Mouse (Mus musculus) stomach, embryonic 15.5 days (tissue): ENCODE results near the gene Pigt. TPM values are rescaled to one million over a fixed set of nuclear protein-coding genes. Genes with fewer than 3 reads are reported as not detected.
A peak's percentile ranks its signal among the peaks of the same experiment; 100 is the strongest.

ENCODE experiments used
- ATAC-seq: fragments of 200-750 bp; cut with Nextera tagmentation; 2 replicates; pipeline ENCODE4 v1.8.0; 2017; ENCODE audit warnings: low read depth, moderate number of reproducible peaks, moderate TSS enrichment; ENCODE audit not compliant: insufficient read depth, low FRiP score
- H3K27ac ChIP-seq: fragments of 300-500 bp; sonication (generic); 2 replicates; pipeline ENCODE4 v1.5.1; 2015; ENCODE audit warnings: mild to moderate bottlenecking, inconsistent platforms
- H3K27me3 ChIP-seq: fragments of 300-500 bp; sonication (generic); replicated peaks from 2 replicates; pipeline ENCODE4 v1.6.1; 2015; ENCODE audit warnings: inconsistent platforms
- H3K36me3 ChIP-seq: fragments of 300-500 bp; sonication (generic); 2 replicates; pipeline ENCODE4 v1.6.1; 2015; ENCODE audit warnings: inconsistent platforms
- H3K4me1 ChIP-seq: fragments of 300-500 bp; sonication (generic); 2 replicates; pipeline ENCODE4 v1.6.1; 2015; ENCODE audit warnings: inconsistent platforms
- H3K4me2 ChIP-seq: fragments of 300-500 bp; sonication (generic); 2 replicates; pipeline ENCODE4 v1.6.1; 2015; ENCODE audit warnings: mild to moderate bottlenecking, inconsistent platforms
- H3K4me3 ChIP-seq: fragments of 300-500 bp; sonication (generic); replicated peaks from 2 replicates; pipeline ENCODE4 v1.5.1; 2015; ENCODE audit warnings: inconsistent platforms
- H3K9ac ChIP-seq: fragments of 300-500 bp; sonication (generic); 2 replicates; pipeline ENCODE4 v1.6.1; 2015; ENCODE audit warnings: inconsistent platforms
- H3K9me3 ChIP-seq: fragments of 300-500 bp; sonication (generic); 2 replicates; pipeline ENCODE4 v1.6.1; 2016; ENCODE audit warnings: inconsistent platforms
- WGBS: fragments of 180-500 bp; shearing (Covaris S2); methylation state at CpG from one replicate; pipeline ENCODE4 v1.1.7; 2015; 5-methylcytosine and 5-hydroxymethylcytosine counted together
- polyA plus RNA-seq: library from polyadenylated mRNA; unstranded; fragments of >200 nt; fragmentation: Nextera tagmentation; extraction: Ambion mirVana; gene quantifications from 2 replicates; pipeline ENCODE4 v1.2.1, GENCODE M21; 2015

Pigt gene
- polyA plus RNA-seq, 1 experiment from 2014 or later = 67.0 TPM

DNA sequence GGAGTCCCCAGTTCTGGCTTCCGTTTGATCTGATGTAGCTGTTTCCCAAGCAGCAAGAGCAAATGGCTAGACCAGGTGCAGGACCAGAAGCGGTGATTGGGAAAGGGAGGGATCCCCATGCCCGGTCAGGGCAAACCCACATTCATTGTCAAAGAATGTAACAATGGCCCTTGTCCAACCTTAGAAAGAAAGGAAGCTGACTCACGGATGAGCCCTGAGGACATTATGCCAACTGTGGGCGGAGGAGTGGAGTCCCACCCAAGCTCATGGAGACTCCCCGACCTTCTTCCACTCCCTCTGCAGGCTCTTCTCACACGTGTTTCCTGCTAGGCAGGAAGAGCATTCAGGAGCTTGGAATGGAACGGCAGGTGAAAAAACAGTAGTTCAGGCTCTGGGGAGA is 16.1 kb downstream of the Pigt start:
- no peak overlapping the region for H3K4me3 ChIP-seq

DNA sequence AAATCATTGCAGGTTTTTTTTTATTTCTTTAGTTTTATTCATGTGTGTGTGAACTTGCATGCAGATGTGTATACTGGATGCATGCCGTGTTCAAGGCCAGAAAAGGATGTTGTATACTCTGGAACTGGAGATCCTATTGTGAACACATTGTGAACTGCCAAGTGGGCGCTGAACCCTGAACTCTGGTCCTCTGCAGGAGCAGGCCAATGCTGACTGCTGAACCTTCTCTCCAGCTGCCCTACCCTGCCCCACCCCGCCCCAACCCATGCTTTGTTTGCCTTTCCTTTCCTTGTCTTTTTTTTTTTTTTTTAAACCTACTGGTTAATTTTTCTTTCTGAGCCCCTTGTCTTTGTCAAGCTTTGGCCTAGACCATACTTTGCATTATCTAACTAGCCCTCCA is 17.6 kb downstream of the Pigt start:
- no peaks in the 10 kb centered on the region for H3K9me3 ChIP-seq
- whole genome bisulfite sequencing = 73% methylated on average over 3 of the region's 3 CpGs
- H3K36me3 ChIP-seq = no peaks in the 10 kb centered on the region
- H3K4me3 ChIP-seq = no peak overlapping the region
- no peak for ATAC-seq
- H3K27me3 ChIP-seq = no peaks in the 10 kb centered on the region
- no peak overlapping the region for H3K4me2 ChIP-seq
- 0 out of 2 replicates have a peak, but pooled peaks cover 10% of the 10 kb centered on the region for H3K4me1 ChIP-seq
- H3K27ac ChIP-seq = no peak overlapping the region; the same call in 1 of the 2 replicates
- H3K9ac ChIP-seq = no peak overlapping the region

More for the DNA sequence above, 16.1 kb downstream of the Pigt start:
- Histone ChIP-seq H3K27me3 (no peaks in the 10 kb centered on the region), H3K36me3 (no peaks in the 10 kb centered on the region), H3K9me3 (no peaks in the 10 kb centered on the region), H3K4me2 (no peak overlapping the region), H3K9ac (no peak overlapping the region), H3K27ac (0 out of 2 replicates have a peak overlapping the region, but pooled peaks have one; percentile 31), H3K4me1 (0 out of 2 replicates have a peak, but pooled peaks cover 7% of the 10 kb centered on the region)
- WGBS = 63% methylated on average over 8 of the region's 8 CpGs
- ATAC-seq = no peak

DNA sequence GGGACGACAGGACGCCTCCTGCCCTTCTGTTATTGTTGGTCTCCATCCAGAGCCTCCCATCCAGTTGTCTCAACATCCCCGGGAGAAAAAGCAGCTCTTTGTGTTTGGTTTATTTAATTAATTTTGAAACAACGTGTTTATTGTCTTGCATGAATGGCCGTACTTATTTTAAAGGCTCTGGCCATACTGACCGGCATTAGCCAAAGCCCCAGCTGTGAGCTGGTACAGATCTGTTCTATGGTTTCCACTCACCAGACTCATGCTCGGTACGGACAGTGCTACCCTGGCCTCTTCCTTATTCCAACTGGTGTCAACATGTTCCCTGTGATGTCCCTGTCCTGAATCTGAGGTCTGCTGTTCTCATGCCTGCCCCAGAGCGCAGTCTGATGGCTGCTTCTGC is 18.6 kb downstream of the Pigt start:
- H3K4me3 ChIP-seq = no peak overlapping the region
- no peak overlapping the region for H3K9ac ChIP-seq
- no peak overlapping the region for H3K4me2 ChIP-seq
- no peaks in the 10 kb centered on the region for H3K9me3 ChIP-seq
- WGBS = 74% methylated on average over 9 of the region's 9 CpGs
- no peaks in the 10 kb centered on the region for H3K27me3 ChIP-seq
- no peak for ATAC-seq
- no peaks in the 10 kb centered on the region for H3K36me3 ChIP-seq
- H3K4me1 ChIP-seq = 0 out of 2 replicates have a peak, but pooled peaks cover 10% of the 10 kb centered on the region
- 0 out of 2 replicates have a peak overlapping the region, but pooled peaks have one; percentile 16 for H3K27ac ChIP-seq

DNA sequence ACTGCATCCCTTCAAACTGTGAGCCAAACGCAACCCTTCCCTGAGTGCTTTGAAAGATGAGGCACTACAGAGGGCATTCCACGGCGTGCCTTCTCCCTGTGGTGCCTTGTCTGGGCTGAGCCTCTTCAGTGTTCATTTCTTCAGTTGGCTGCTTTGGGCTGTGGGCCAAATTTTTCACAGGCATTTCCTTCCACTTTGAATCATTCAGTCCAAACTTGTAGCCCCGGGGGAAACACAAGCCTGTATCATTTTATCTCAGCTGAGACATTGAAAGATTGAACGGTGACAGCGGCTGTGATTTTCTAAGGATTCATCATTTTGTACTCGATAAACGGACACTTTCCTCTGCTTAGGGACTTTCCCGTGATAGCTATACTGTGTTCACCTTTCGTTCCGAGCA is 19.3 kb downstream of the Pigt start:
- Histone ChIP-seq H3K36me3 (no peaks in the 10 kb centered on the region), H3K27ac (no peak overlapping the region), H3K4me2 (no peak overlapping the region), H3K9ac (no peak overlapping the region), H3K4me1 (0 out of 2 replicates have a peak, but pooled peaks cover 10% of the 10 kb centered on the region), H3K9me3 (no peaks in the 10 kb centered on the region), H3K4me3 (no peak overlapping the region), H3K27me3 (no peaks in the 10 kb centered on the region)
- ATAC-seq = no peak
- 80% methylated on average over 11 of the region's 11 CpGs for WGBS

DNA sequence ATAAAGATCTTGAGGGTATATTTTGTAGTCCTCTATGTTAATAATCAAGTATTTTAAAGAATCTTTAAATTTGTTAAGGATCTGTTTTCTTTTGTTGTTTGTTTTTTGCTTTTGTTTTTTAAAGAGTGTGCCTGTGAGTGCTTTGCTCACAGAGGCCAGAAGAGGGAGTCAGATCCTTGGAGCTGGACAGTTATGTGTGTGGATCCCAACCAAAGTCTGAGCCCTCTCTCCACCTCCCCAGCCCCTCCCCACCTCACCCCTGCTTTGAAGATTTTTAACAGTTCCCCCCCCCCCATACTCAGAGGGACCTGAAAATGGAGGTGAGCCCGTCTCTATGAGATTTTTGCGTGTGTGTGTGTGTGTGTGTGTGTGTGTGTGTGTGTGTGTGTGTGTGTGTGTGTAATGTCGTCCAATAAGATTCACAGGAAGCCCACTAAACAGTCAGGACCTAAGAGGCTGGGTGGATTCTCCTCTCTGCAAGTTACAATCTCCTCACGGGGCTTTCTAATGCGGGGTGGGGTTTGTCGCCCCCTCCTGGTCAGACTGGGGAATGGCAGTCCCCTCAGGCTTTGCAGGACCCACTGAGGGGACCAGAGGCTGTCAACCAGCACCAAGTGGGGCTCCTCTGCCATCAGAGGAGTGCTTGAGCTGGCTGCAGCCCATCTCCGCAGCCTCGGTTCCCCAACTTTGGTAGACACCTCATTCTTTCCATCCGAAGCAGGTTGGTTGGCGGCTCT is 20.3 kb downstream of the Pigt start:
- Histone ChIP-seq H3K4me3 (no peak overlapping the region), H3K4me2 (no peak overlapping the region), H3K9me3 (no peaks in the 10 kb centered on the region), H3K36me3 (no peaks in the 10 kb centered on the region), H3K9ac (no peak overlapping the region), H3K27me3 (no peaks in the 10 kb centered on the region), H3K4me1 (peaks cover 10% of the 10 kb centered on the region; the same call in 1 of the 2 replicates), H3K27ac (peak overlapping the region; percentile 84)
- ATAC-seq = no peak
- whole genome bisulfite sequencing = 31% methylated on average over 10 of the region's 10 CpGs

DNA sequence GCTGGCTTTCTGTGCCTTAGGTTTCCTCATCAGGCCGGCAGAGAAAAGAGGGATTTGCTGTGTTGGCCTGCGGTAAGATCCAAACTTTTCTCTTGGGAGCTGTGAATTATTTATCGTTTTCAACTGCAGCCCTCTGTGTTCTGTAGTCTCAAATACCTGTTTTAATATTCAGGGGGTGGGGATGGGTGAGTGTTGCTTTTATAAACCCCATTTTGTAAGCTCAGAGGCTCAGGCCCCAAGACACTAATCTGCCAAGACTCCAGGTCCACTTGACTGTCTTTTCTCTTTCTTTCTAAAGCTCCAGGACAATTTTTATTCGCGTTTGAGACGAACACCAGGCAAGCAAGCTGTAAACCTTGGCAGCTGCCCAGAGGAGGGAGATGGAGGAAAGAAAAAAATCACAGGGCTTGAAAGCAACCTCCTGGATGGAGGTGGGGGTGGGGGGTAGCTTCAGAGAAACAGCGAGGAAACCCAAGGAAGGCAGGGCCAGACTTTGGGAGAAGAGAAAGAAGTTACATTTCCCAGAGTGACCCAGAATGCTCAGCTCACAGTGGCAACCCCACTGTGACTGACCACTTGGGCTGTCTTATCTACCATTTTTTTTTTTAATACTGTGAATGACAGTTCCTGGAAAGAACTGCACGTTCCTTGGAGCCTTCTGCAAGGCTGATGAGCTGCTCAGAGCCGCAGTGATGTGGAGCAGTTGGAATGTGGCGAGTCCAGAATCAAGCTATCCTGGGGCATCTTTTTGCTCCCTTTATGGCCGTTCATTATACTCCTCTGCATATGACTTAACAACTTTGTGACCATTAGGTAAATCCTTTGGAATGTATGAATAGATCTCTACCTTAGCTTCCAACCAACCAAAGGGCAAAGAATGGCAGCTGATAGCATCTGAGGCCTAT is 21.2 kb downstream of the Pigt start:
- Histone ChIP-seq H3K4me1 (peaks cover 8% of the 10 kb centered on the region; the same call in 1 of the 2 replicates), H3K4me2 (no peak overlapping the region), H3K27ac (peak overlapping the region; percentile 84), H3K9me3 (no peaks in the 10 kb centered on the region), H3K4me3 (no peak overlapping the region), H3K27me3 (no peaks in the 10 kb centered on the region), H3K9ac (no peak overlapping the region), H3K36me3 (no peaks in the 10 kb centered on the region)
- ATAC-seq = no peak
- 30% methylated on average over 11 of the region's 11 CpGs for WGBS

DNA sequence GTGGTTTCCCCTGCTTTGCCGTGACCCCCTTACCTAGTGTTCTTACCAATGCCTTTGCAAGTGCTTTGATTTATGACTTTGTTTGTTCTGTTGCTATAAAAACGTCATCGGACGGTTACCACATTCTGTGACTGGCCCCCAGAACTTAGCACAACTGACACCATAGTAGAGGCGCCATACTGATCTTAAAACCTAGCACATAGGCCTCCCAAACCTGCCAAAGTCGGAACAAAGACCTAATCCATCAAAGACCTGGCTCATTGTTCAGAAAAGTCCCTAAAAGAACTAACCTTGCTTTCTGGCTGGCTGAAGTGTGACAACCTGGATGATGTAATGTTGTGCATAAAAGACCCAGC is 21.8 kb downstream of the Pigt start:
- ATAC-seq = no peak
- Histone ChIP-seq H3K4me3 (no peak overlapping the region), H3K4me2 (no peak overlapping the region)

DNA sequence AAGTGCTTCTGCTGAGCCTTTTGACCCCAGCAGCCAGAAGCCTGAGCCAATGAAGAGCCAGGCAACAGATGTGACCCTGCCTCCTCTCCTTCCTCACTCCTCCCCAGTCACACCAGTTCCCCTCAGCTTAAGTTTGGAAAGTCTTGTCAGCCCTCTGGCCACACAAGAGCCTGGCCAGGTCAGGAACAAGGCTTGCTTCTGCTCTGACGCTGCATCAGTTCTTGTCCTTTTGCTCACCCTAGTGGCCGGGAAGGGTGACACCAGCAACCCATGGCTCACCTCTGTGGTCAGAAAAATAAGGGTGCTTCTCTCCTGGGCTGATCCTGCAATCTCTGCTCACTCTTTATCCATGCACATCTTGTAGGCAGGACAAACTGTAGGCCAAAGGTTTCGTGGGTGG is 23.5 kb downstream of the Pigt start:
- no peak overlapping the region for H3K4me3 ChIP-seq
- H3K9me3 ChIP-seq = no peaks in the 10 kb centered on the region
- H3K4me2 ChIP-seq = no peak overlapping the region
- ATAC-seq = peak; percentile 63
- H3K9ac ChIP-seq = no peak overlapping the region
- peaks cover 8% of the 10 kb centered on the region; the same call in 1 of the 2 replicates for H3K4me1 ChIP-seq
- H3K27ac ChIP-seq = no peak overlapping the region
- H3K27me3 ChIP-seq = no peaks in the 10 kb centered on the region
- H3K36me3 ChIP-seq = no peaks in the 10 kb centered on the region
- WGBS = 12% methylated on average over 3 of the region's 3 CpGs

More for the DNA sequence above, 21.8 kb downstream of the Pigt start:
- Histone ChIP-seq H3K36me3 (no peaks in the 10 kb centered on the region), H3K4me1 (peaks cover 8% of the 10 kb centered on the region; the same call in 1 of the 2 replicates), H3K27ac (peak overlapping the region; percentile 84), H3K9ac (no peak overlapping the region), H3K27me3 (no peaks in the 10 kb centered on the region), H3K9me3 (no peaks in the 10 kb centered on the region)
- 52% methylated on average over 6 of the region's 6 CpGs for WGBS

DNA sequence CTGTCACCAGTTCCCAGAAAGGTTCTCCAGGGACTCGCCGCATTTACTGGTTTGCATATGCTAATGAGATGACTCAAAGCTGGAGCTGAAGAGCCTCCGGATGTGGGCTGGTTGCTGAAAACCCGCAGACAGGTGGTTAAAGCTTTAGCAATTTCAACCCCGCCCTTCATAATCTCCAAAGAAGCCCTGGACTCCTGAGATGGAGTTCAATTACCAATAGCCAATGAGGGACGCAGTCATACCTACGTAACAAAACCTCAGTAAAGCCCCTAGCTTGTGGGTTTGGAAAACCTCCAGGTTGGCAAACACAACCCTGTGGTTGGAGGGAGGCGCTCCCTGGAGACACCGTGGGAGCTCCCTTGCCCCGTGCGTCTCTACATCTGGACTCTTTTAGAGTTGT is 24.5 kb downstream of the Pigt start:
- Histone ChIP-seq H3K9ac (no peak overlapping the region), H3K36me3 (no peaks in the 10 kb centered on the region), H3K4me1 (peaks cover 8% of the 10 kb centered on the region; the same call in 1 of the 2 replicates), H3K4me3 (no peak overlapping the region), H3K27me3 (no peaks in the 10 kb centered on the region), H3K9me3 (no peaks in the 10 kb centered on the region), H3K4me2 (peak overlapping the region; percentile 17), H3K27ac (peak overlapping the region; percentile 21; the same call in 1 of the 2 replicates)
- ATAC-seq = no peak
- 16% methylated on average over 11 of the region's 11 CpGs for WGBS

DNA sequence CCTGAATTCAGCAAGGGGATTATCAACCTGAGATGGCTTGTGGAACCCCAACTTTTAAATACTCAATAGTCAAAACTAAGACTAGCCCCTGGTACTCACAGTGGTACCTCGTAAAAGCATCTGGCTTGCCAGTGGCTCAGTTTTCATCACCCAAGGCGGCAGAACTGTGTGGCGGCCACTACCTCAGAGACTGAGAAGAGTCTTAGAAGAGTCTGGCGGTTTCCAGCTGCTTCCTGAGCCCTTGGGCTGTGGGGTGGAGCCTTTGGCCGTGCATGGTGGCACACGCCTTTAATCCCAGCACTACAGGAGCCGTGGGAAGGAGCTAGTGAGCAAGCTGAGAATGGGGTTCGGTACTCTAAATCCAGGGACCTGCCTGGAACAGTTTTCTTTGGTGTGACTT is 25.0 kb downstream of the Pigt start:
- Histone ChIP-seq H3K27me3 (no peaks in the 10 kb centered on the region), H3K4me3 (no peak overlapping the region), H3K4me2 (peak overlapping the region; percentile 17; the same call in 1 of the 2 replicates), H3K9ac (no peak overlapping the region), H3K36me3 (no peaks in the 10 kb centered on the region), H3K9me3 (no peaks in the 10 kb centered on the region), H3K27ac (peak overlapping the region; percentile 21; the same call in 1 of the 2 replicates), H3K4me1 (peaks cover 8% of the 10 kb centered on the region; the same call in 1 of the 2 replicates)
- WGBS = 33% methylated on average over 8 of the region's 8 CpGs
- ATAC-seq = no peak

DNA sequence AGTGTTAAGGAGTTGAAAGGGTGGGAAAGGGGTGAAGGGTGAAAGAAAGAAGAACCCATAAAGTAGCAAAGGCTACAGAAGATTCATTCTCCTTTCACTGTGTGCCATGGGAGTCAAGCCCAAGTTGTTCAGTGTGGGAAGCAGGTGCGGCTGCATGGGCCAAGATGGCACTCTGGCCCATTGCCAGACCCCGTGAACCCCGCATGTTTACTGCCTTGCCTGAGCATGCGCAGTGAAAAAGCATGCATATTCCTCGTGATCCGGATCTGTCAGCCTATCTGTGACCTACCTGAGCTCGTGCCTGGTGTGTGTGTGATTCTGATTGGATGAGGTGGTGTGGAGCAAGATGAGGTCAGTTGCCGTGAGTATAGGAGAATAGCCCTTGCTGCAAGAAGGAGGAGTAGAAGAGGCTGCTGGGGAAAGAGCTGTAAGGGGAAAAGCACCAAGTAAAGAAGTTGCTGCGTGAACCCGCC is 26.0 kb downstream of the Pigt start:
- Histone ChIP-seq H3K27me3 (no peaks in the 10 kb centered on the region), H3K9ac (no peak overlapping the region), H3K4me1 (peaks cover 8% of the 10 kb centered on the region; the same call in 1 of the 2 replicates), H3K4me2 (no peak overlapping the region), H3K9me3 (no peaks in the 10 kb centered on the region), H3K4me3 (no peak overlapping the region), H3K27ac (no peak overlapping the region), H3K36me3 (no peaks in the 10 kb centered on the region)
- 76% methylated on average over 10 of the region's 10 CpGs for WGBS
- ATAC-seq = no peak
